Mouse (Mus musculus) hindbrain, embryonic 11.5 days (tissue): ENCODE results near the gene Ankrd16. TPM values are rescaled to one million over a fixed set of nuclear protein-coding genes. Genes with fewer than 3 reads are reported as not detected.
A peak's percentile ranks its signal among the peaks of the same experiment; 100 is the strongest.

Experiments used
- ATAC-seq: fragments of 200-750 bp; cut with Nextera tagmentation; 2 replicates; pipeline ENCODE4 v1.8.0; 2017; ENCODE audit warnings: mild to moderate bottlenecking, moderate TSS enrichment, moderate library complexity; ENCODE audit not compliant: low FRiP score
- DNase-seq: peaks from one replicate; pipeline ENCODE4 v3.0.0-alpha.2; 2015; ENCODE audit warnings: low spot score
- H3K27ac ChIP-seq: fragments of 300-500 bp; sonication (generic); 2 replicates; pipeline ENCODE4 v1.5.1; 2014; ENCODE audit warnings: mild to moderate bottlenecking, low read depth, low read length
- H3K27me3 ChIP-seq: fragments of 300-500 bp; sonication (generic); 2 replicates; pipeline ENCODE4 v1.6.1; 2014; ENCODE audit warnings: mild to moderate bottlenecking, low read length, moderate library complexity, mixed read lengths; ENCODE audit not compliant: control insufficient read depth, insufficient read depth
- H3K36me3 ChIP-seq: fragments of 300-500 bp; sonication (generic); 2 replicates; pipeline ENCODE4 v1.6.1; 2014; ENCODE audit warnings: mild to moderate bottlenecking, low read length, moderate library complexity, mixed read lengths; ENCODE audit not compliant: control insufficient read depth, insufficient read depth
- H3K4me1 ChIP-seq: fragments of 300-500 bp; sonication (generic); replicated peaks from 2 replicates; pipeline ENCODE4 v1.6.1; 2014; ENCODE audit warnings: low read length, mixed read lengths; ENCODE audit not compliant: control insufficient read depth, insufficient read depth
- H3K4me2 ChIP-seq: fragments of 300-500 bp; sonication (generic); replicated peaks from 2 replicates; pipeline ENCODE4 v1.6.1; 2014; ENCODE audit warnings: mild to moderate bottlenecking, low read depth, low read length
- H3K4me3 ChIP-seq: fragments of 300-500 bp; sonication (generic); 2 replicates; pipeline ENCODE4 v1.5.1; 2014; ENCODE audit warnings: low read depth, low read length
- H3K9ac ChIP-seq: fragments of 300-500 bp; sonication (generic); 2 replicates; pipeline ENCODE4 v1.6.1; 2014; ENCODE audit warnings: low read depth, low read length
- H3K9me3 ChIP-seq: fragments of 300-500 bp; sonication (generic); 2 replicates; pipeline ENCODE4 v1.6.1; 2016; ENCODE audit warnings: low read length; ENCODE audit not compliant: control insufficient read depth
- WGBS: fragments of 180-500 bp; shearing (Covaris S2); extraction: QIAGEN DNeasy Blood & Tissue Kit; methylation state at CpG from one replicate; pipeline ENCODE4 v1.1.7; 2014; 5-methylcytosine and 5-hydroxymethylcytosine counted together
- polyA plus RNA-seq: library from polyadenylated mRNA; unstranded; fragments of >200 nt; fragmentation: Nextera tagmentation; extraction: Ambion mirVana; gene quantifications from 2 replicates; pipeline ENCODE4 v1.2.1, GENCODE M21; 2014

Ankrd16 gene
- polyA plus RNA-seq, 1 experiment from 2014 or later: 35.3 TPM

DNA sequence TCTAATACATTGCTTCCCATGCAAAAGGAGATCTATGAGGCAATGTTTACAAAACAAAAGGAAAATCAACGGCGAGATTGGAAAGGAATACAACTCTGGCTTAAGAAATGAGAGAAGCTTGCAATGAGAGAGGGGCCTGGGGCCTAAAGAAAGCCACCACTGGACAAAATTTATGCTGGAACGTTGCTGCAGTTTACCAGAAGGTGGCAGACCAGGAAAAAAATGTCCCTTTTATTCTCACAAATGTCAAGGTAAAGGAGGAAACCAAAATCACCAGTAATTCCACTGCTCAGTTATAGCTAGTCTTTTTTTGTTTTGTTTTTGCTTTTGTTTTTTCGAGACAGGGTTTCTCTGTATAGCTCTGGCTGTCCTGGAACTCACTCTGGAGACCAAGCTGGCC lies 17.0 kb downstream of the Ankrd16 start:
- WGBS: 78% methylated on average over 4 of the region's 4 CpGs
- DNase-seq: no peak

DNA sequence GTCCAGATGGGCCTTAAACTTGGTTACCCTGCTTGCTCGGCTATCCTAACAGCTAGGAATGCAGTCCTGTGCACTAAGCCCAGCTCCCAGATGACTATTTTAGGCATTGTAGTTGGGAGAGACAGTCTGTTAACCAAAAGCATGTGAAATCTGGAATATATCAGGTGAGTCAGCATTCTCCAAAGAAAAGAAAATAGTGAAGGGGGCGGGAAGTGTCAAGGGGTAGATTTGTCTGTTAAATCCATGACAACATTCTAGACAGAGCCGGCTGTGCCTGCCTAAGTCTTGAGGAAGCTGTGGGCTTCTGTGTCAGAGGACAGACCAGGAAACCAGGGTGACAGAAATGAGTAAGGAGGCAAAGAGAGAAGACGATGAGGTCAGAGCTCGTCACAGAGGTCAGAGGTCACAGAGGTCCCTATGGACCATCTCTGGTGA lies 20.3 kb downstream of the Ankrd16 start:
- Histone ChIP-seq H3K4me3 (no peak overlapping the region), H3K9ac (no peak overlapping the region), H3K36me3 (no peaks in the 10 kb centered on the region), H3K27me3 (no peaks in the 10 kb centered on the region), H3K27ac (no peak overlapping the region), H3K9me3 (no peaks in the 10 kb centered on the region), H3K4me1 (no peaks in the 10 kb centered on the region), H3K4me2 (no peak overlapping the region)
- WGBS: 63% methylated on average over 5 of the region's 5 CpGs
- ATAC-seq: no peak
- peak; percentile 15 for DNase-seq

More for the DNA sequence above, 17.0 kb downstream of the Ankrd16 start:
- Histone ChIP-seq H3K9me3 (no peaks in the 10 kb centered on the region), H3K27ac (no peak overlapping the region), H3K9ac (no peak overlapping the region), H3K36me3 (peaks cover 7% of the 10 kb centered on the region), H3K27me3 (no peaks in the 10 kb centered on the region), H3K4me1 (no peaks in the 10 kb centered on the region), H3K4me2 (no peak overlapping the region), H3K4me3 (no peak overlapping the region)
- ATAC-seq: no peak

DNA sequence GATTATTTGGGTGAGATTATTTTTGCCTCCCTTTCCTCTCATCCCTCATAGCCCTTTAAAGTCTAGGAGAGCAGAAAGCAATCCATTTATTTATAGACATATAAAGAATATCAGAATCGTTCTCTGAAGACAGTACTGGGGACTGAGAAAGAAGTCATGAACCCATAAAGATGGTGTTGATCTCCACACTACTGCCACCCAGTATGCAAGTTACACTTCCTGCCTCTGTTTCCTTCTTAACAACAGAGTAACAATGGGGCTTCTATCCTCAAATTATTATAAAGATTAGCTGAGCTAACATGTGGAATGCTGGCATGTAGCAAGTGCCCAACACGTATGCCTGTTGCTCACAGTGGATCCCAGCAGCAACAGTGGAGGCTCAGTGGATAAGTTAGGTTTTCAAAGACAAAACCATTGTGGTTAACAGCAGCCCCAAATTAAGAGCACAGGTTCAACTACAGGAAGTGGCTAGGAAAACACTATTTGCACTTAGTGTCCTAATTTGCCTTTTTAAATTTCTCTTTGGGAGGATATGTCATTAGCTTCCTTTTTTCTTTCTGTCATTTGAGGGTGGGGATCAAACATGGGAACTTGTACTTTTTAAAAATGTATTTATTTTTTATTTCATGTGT lies 23.7 kb downstream of the Ankrd16 start:
- Histone ChIP-seq H3K4me1 (no peaks in the 10 kb centered on the region), H3K4me2 (no peak overlapping the region), H3K9me3 (no peaks in the 10 kb centered on the region), H3K36me3 (no peaks in the 10 kb centered on the region), H3K4me3 (no peak overlapping the region), H3K27ac (no peak overlapping the region), H3K9ac (no peak overlapping the region), H3K27me3 (no peaks in the 10 kb centered on the region)
- WGBS: 95% methylated on average over 2 of the region's 2 CpGs
- DNase-seq: no peak
- no peak for ATAC-seq

Other genes with a start within 250 kb of the Ankrd16 start
- 16.8 and 19.3 TPM in 2 replicates for gene Pfkfb3, start 223.8 kb upstream of the Ankrd16 start, polyA plus RNA-seq
- 178 and 191 TPM in 2 replicates for gene Rbm17, start 173.7 kb upstream of the Ankrd16 start, polyA plus RNA-seq
- gene Gm17490, start 151.6 kb upstream of the Ankrd16 start, polyA plus RNA-seq: not detected in 2 replicates
- not detected in 2 replicates for gene Il2ra, start 135.1 kb upstream of the Ankrd16 start, polyA plus RNA-seq
- gene Il15ra, start 72.6 kb upstream of the Ankrd16 start, polyA plus RNA-seq: 0.25 and 0.39 TPM in 2 replicates
- gene Fbh1, start 294 bp upstream of the Ankrd16 start, polyA plus RNA-seq: 132 and 148 TPM in 2 replicates